Mouse (Mus musculus): ENCODE results near the gene Clec16a. TPM values are rescaled to one million over a fixed set of nuclear protein-coding genes. Genes with fewer than 3 reads are reported as not detected.

Clec16a gene
- total RNA-seq, 2 experiments from 2014 or later = 19.4 to 28.8 TPM

GRCm38 (mm10) chr16:10783451-10783850 lies 238.3 kb downstream of the Clec16a start:
- no peak for ATAC-seq (ENCODE audit: poor library complexity, severe bottlenecking)

GRCm38 (mm10) chr16:10783883-10784792 lies 239.0 kb downstream of the Clec16a start:
- no peak for ATAC-seq (ENCODE audit: poor library complexity, severe bottlenecking)

GRCm38 (mm10) chr16:10784793-10785370 lies 239.7 kb downstream of the Clec16a start:
- ATAC-seq (ENCODE audit: poor library complexity, severe bottlenecking) = peak; percentile 67

GRCm38 (mm10) chr16:10785371-10786231 lies 240.5 kb downstream of the Clec16a start, which contains the start of gene Socs1:
TSS of gene Socs1 (minus strand) at chr16:10785536.
- ATAC-seq (ENCODE audit: poor library complexity, severe bottlenecking) = peak; percentile 60

- ATAC-seq (ENCODE audit: poor library complexity, severe bottlenecking) = peak; percentile 61
These were observed 241.1 kb downstream of the Clec16a start for GRCm38 (mm10) chr16:10786288-10786687.

- no peak for ATAC-seq (ENCODE audit: poor library complexity, severe bottlenecking)
These were observed 241.8 kb downstream of the Clec16a start for GRCm38 (mm10) chr16:10786782-10787547.

GRCm38 (mm10) chr16:10787548-10788058 lies 242.5 kb downstream of the Clec16a start:
- ATAC-seq (ENCODE audit: poor library complexity, severe bottlenecking) = no peak

GRCm38 (mm10) chr16:10788271-10788670 lies 243.1 kb downstream of the Clec16a start, which contains the start of gene Tnp2:
TSS of gene Tnp2 (minus strand) at chr16:10788660.
- ATAC-seq (ENCODE audit: poor library complexity, severe bottlenecking) = no peak

- no peak for ATAC-seq (ENCODE audit: poor library complexity, severe bottlenecking)
These were observed 243.7 kb downstream of the Clec16a start for GRCm38 (mm10) chr16:10788866-10789265.

- ATAC-seq (ENCODE audit: poor library complexity, severe bottlenecking) = no peak
These were observed 245.6 kb downstream of the Clec16a start, which contains the start of gene Prm3 for GRCm38 (mm10) chr16:10790702-10791101. TSS of gene Prm3 (minus strand) at chr16:10790914.

Other genes with a start within 250 kb of the Clec16a start
- not detected in 2 replicates for gene Emp2, start 231.4 kb upstream of the Clec16a start, total RNA-seq (2015)
- gene Emp2, start 231.4 kb upstream of the Clec16a start, total RNA-seq (2017) = 0.07 and 0.33 TPM in 2 replicates
- not detected in 2 replicates for gene Tekt5, start 149.8 kb upstream of the Clec16a start, total RNA-seq (2015)
- gene Tekt5, start 149.8 kb upstream of the Clec16a start, total RNA-seq (2017) = 0.12 TPM in 1 of 2 replicates, not detected in the other
- gene Nubp1, start 133.4 kb upstream of the Clec16a start, total RNA-seq (2015) = 35.2 and 46.1 TPM in 2 replicates
- 49.2 and 57.1 TPM in 2 replicates for gene Nubp1, start 133.4 kb upstream of the Clec16a start, total RNA-seq (2017)
- gene Tvp23a, start 98.0 kb upstream of the Clec16a start, total RNA-seq (2015) = 0.07 TPM in 1 of 2 replicates, not detected in the other
- gene Tvp23a, start 98.0 kb upstream of the Clec16a start, total RNA-seq (2017) = 0.22 TPM in 1 of 2 replicates, not detected in the other
- gene Ciita, start 65.3 kb upstream of the Clec16a start, total RNA-seq (2015) = 2.5 and 3.3 TPM in 2 replicates
- gene Ciita, start 65.3 kb upstream of the Clec16a start, total RNA-seq (2017) = 3.2 and 3.7 TPM in 2 replicates
- gene Dexi, start 2.3 kb upstream of the Clec16a start, total RNA-seq (2015) = 5.9 and 6.0 TPM in 2 replicates
- gene Dexi, start 2.3 kb upstream of the Clec16a start, total RNA-seq (2017) = 4.3 and 7.0 TPM in 2 replicates
- 0.54 and 0.59 TPM in 2 replicates for gene Socs1, start 240.2 kb downstream of the Clec16a start, total RNA-seq (2015)
- gene Socs1, start 240.2 kb downstream of the Clec16a start, total RNA-seq (2017) = 0.73 and 1.7 TPM in 2 replicates
- not detected in 2 replicates for gene Tnp2, start 243.3 kb downstream of the Clec16a start, total RNA-seq (2015)
- not detected in 2 replicates for gene Tnp2, start 243.3 kb downstream of the Clec16a start, total RNA-seq (2017)
- gene Prm3, start 245.6 kb downstream of the Clec16a start, total RNA-seq (2015) = not detected in 2 replicates
- gene Prm3, start 245.6 kb downstream of the Clec16a start, total RNA-seq (2017) = not detected in 2 replicates

Data from megakaryocyte, adult 5-6 weeks (primary cell).